Mouse (Mus musculus): ENCODE data around the gene Cited4. TPM values are rescaled to one million over a fixed set of nuclear protein-coding genes. Genes with fewer than 3 reads are reported as not detected.
A peak's percentile ranks its signal among the peaks of the same experiment; 100 is the strongest.

Cited4 gene
- 0.61 and 0.93 TPM in 2 replicates for polyA plus RNA-seq (2015; fragmentation: Nextera tagmentation; extraction: Ambion mirVana)

- H3K36me3 ChIP-seq: no peaks in the 10 kb centered on the region
- no peak within 1 kb of the TSS for H3K27ac ChIP-seq
- H3K4me1 ChIP-seq (replicated peaks): peaks cover 20% of the 10 kb centered on the region
- H3K9me3 ChIP-seq: no peaks in the 10 kb centered on the region
- peak; percentile 81 for ATAC-seq (ENCODE audit: low FRiP score)
- H3K9ac ChIP-seq: peak within 1 kb of the TSS; percentile 75
- WGBS: under 1% methylated on average over 50 of the region's 50 CpGs
- H3K27me3 ChIP-seq: peaks cover 49% of the 10 kb centered on the region
- peak within 1 kb of the TSS; percentile 99 for H3K4me2 ChIP-seq
- H3K4me3 ChIP-seq: peak within 1 kb of the TSS; percentile 55
These were observed at the start of gene Cited4 for GRCm38 (mm10) chr4:120666358-120667024. Cited4 (plus strand) TSS chr4:120666572.

GRCm38 (mm10) chr4:120627728-120628127 lies 38.6 kb upstream of the Cited4 start:
- Histone ChIP-seq H3K27me3 (no peaks in the 10 kb centered on the region), H3K27ac (no peak overlapping the region), H3K9me3 (no peaks in the 10 kb centered on the region), H3K4me1 (replicated peaks) (no peaks in the 10 kb centered on the region), H3K36me3 (no peaks in the 10 kb centered on the region), H3K4me2 (no peak overlapping the region), H3K4me3 (no peak overlapping the region), H3K9ac (no peak overlapping the region)
- ATAC-seq (ENCODE audit: low FRiP score): no peak
- WGBS: 87% methylated on average over 6 of the region's 6 CpGs

GRCm38 (mm10) chr4:120630218-120630931 lies 36.0 kb upstream of the Cited4 start:
- no peaks in the 10 kb centered on the region for H3K27me3 ChIP-seq
- no peak for ATAC-seq (ENCODE audit: low FRiP score)
- no peaks in the 10 kb centered on the region for H3K36me3 ChIP-seq
- no peaks in the 10 kb centered on the region for H3K9me3 ChIP-seq
- no peaks in the 10 kb centered on the region for H3K4me1 ChIP-seq (replicated peaks)
- no peak overlapping the region for H3K27ac ChIP-seq
- no peak overlapping the region for H3K4me2 ChIP-seq
- no peak overlapping the region for H3K4me3 ChIP-seq
- 83% methylated on average over 8 of the region's 8 CpGs for WGBS
- H3K9ac ChIP-seq: no peak overlapping the region

- 80% methylated on average over 6 of the region's 6 CpGs for WGBS
- H3K36me3 ChIP-seq: no peaks in the 10 kb centered on the region
- no peak overlapping the region for H3K9ac ChIP-seq
These were observed 34.5 kb upstream of the Cited4 start for GRCm38 (mm10) chr4:120631828-120632227.

GRCm38 (mm10) chr4:120635351-120635750 lies 31.0 kb upstream of the Cited4 start:
- no peak overlapping the region for H3K9ac ChIP-seq

More at GRCm38 (mm10) chr4:120631828-120632227, 34.5 kb upstream of the Cited4 start:
- Histone ChIP-seq H3K4me1 (replicated peaks) (no peaks in the 10 kb centered on the region), H3K27ac (no peak overlapping the region), H3K27me3 (no peaks in the 10 kb centered on the region), H3K4me2 (no peak overlapping the region), H3K9me3 (no peaks in the 10 kb centered on the region), H3K4me3 (no peak overlapping the region)
- ATAC-seq (ENCODE audit: low FRiP score): no peak

GRCm38 (mm10) chr4:120641946-120642345 lies 24.4 kb upstream of the Cited4 start:
- Histone ChIP-seq H3K4me3 (no peak overlapping the region), H3K36me3 (no peaks in the 10 kb centered on the region), H3K4me2 (no peak overlapping the region), H3K9ac (no peak overlapping the region), H3K9me3 (no peaks in the 10 kb centered on the region), H3K4me1 (replicated peaks) (no peaks in the 10 kb centered on the region), H3K27me3 (no peaks in the 10 kb centered on the region), H3K27ac (no peak overlapping the region)
- no peak for ATAC-seq (ENCODE audit: low FRiP score)
- WGBS: 96% methylated on average over 6 of the region's 6 CpGs

More at GRCm38 (mm10) chr4:120635351-120635750, 31.0 kb upstream of the Cited4 start:
- H3K4me2 ChIP-seq: no peak overlapping the region
- H3K4me3 ChIP-seq: no peak overlapping the region
- ATAC-seq (ENCODE audit: low FRiP score): no peak
- H3K27ac ChIP-seq: no peak overlapping the region
- no peaks in the 10 kb centered on the region for H3K4me1 ChIP-seq (replicated peaks)
- WGBS: 89% methylated on average over 2 of the region's 2 CpGs
- no peaks in the 10 kb centered on the region for H3K9me3 ChIP-seq
- no peaks in the 10 kb centered on the region for H3K27me3 ChIP-seq
- H3K36me3 ChIP-seq: no peaks in the 10 kb centered on the region

GRCm38 (mm10) chr4:120643899-120644298 lies 22.5 kb upstream of the Cited4 start:
- H3K4me1 ChIP-seq (replicated peaks): no peaks in the 10 kb centered on the region
- no peak overlapping the region for H3K9ac ChIP-seq
- no peak overlapping the region for H3K4me3 ChIP-seq
- no peaks in the 10 kb centered on the region for H3K36me3 ChIP-seq
- H3K27me3 ChIP-seq: peaks cover 14% of the 10 kb centered on the region
- H3K9me3 ChIP-seq: no peaks in the 10 kb centered on the region
- 84% methylated on average over 3 of the region's 3 CpGs for WGBS
- no peak overlapping the region for H3K4me2 ChIP-seq
- no peak overlapping the region for H3K27ac ChIP-seq
- no peak for ATAC-seq (ENCODE audit: low FRiP score)

GRCm38 (mm10) chr4:120649369-120650207 lies 16.8 kb upstream of the Cited4 start:
- Histone ChIP-seq H3K4me3 (peak overlapping the region; percentile 56), H3K9me3 (no peaks in the 10 kb centered on the region), H3K36me3 (no peaks in the 10 kb centered on the region), H3K27me3 (peaks cover 44% of the 10 kb centered on the region), H3K9ac (peak overlapping the region; percentile 82), H3K4me2 (peak overlapping the region; percentile 95), H3K27ac (no peak overlapping the region), H3K4me1 (replicated peaks) (peaks cover 12% of the 10 kb centered on the region)
- ATAC-seq (ENCODE audit: low FRiP score): peak; percentile 74
- 4% methylated on average over 55 of the region's 55 CpGs for WGBS

GRCm38 (mm10) chr4:120650208-120650592 lies 16.2 kb upstream of the Cited4 start:
- H3K27me3 ChIP-seq: peaks cover 44% of the 10 kb centered on the region
- H3K36me3 ChIP-seq: no peaks in the 10 kb centered on the region
- peak overlapping the region; percentile 82 for H3K9ac ChIP-seq
- H3K27ac ChIP-seq: no peak overlapping the region
- H3K4me2 ChIP-seq: peak overlapping the region; percentile 95
- peak overlapping the region; percentile 56 for H3K4me3 ChIP-seq
- peaks cover 12% of the 10 kb centered on the region for H3K4me1 ChIP-seq (replicated peaks)
- 20% methylated on average over 7 of the region's 7 CpGs for WGBS
- 0 out of 2 replicates have a peak, but pooled peaks have one; percentile 44 for ATAC-seq (ENCODE audit: low FRiP score)
- H3K9me3 ChIP-seq: no peaks in the 10 kb centered on the region

GRCm38 (mm10) chr4:120655898-120656297 lies 10.5 kb upstream of the Cited4 start:
- H3K4me1 ChIP-seq (replicated peaks): no peaks in the 10 kb centered on the region
- no peak overlapping the region for H3K9ac ChIP-seq
- H3K9me3 ChIP-seq: no peaks in the 10 kb centered on the region
- H3K27ac ChIP-seq: no peak overlapping the region
- WGBS: 78% methylated on average over 8 of the region's 8 CpGs
- no peak overlapping the region for H3K4me2 ChIP-seq
- no peaks in the 10 kb centered on the region for H3K36me3 ChIP-seq
- H3K27me3 ChIP-seq: peaks cover 18% of the 10 kb centered on the region; the same call in 1 of the 2 replicates
- H3K4me3 ChIP-seq: no peak overlapping the region
- no peak for ATAC-seq (ENCODE audit: low FRiP score)

GRCm38 (mm10) chr4:120660485-120660884 lies 5.9 kb upstream of the Cited4 start:
- H3K4me3 ChIP-seq: no peak overlapping the region
- no peak for ATAC-seq (ENCODE audit: low FRiP score)
- H3K4me2 ChIP-seq: no peak overlapping the region
- no peaks in the 10 kb centered on the region for H3K4me1 ChIP-seq (replicated peaks)
- H3K9ac ChIP-seq: no peak overlapping the region
- 76% methylated on average over 4 of the region's 4 CpGs for WGBS
- H3K27me3 ChIP-seq: peaks cover 12% of the 10 kb centered on the region; the same call in 1 of the 2 replicates
- H3K36me3 ChIP-seq: no peaks in the 10 kb centered on the region
- H3K27ac ChIP-seq: no peak overlapping the region
- no peaks in the 10 kb centered on the region for H3K9me3 ChIP-seq

- no peaks in the 10 kb centered on the region for H3K9me3 ChIP-seq
- H3K27me3 ChIP-seq: peaks cover 43% of the 10 kb centered on the region
- H3K4me3 ChIP-seq: no peak overlapping the region
- H3K36me3 ChIP-seq: no peaks in the 10 kb centered on the region
- H3K4me2 ChIP-seq: no peak overlapping the region
- WGBS: 85% methylated on average over 2 of the region's 2 CpGs
- H3K4me1 ChIP-seq (replicated peaks): peaks cover 20% of the 10 kb centered on the region
- no peak for ATAC-seq (ENCODE audit: low FRiP score)
- H3K9ac ChIP-seq: no peak overlapping the region
- H3K27ac ChIP-seq: no peak overlapping the region
These were observed 1.8 kb upstream of the Cited4 start for GRCm38 (mm10) chr4:120664601-120665000.

All from hindbrain, embryonic 13.5 days (tissue).